Mouse (Mus musculus): ENCODE measurements around the gene Ifna14.

- TF ChIP-seq POLR2A (IDR thresholded peaks at IDR 0.05; ENCODE audit: borderline replicate concordance, extremely low read depth, low read depth, low read length) (no peak), CTCF (IDR thresholded peaks at IDR 0.05; ENCODE audit: insufficient read depth, low read length) (no peak)
These were observed 31.7 kb upstream of the Ifna14 start, which contains the start of gene Ifna12 for GRCm38 (mm10) chr4:88603276-88603675.

Data from lung, adult 2 months (tissue).